Mouse (Mus musculus): ENCODE measurements around the gene Ocln. TPM values are rescaled to one million over a fixed set of nuclear protein-coding genes. Genes with fewer than 3 reads are reported as not detected.

The Ocln gene
- polyA plus RNA-seq, 1 experiment from 2014 or later, result 3.7 TPM

DNA sequence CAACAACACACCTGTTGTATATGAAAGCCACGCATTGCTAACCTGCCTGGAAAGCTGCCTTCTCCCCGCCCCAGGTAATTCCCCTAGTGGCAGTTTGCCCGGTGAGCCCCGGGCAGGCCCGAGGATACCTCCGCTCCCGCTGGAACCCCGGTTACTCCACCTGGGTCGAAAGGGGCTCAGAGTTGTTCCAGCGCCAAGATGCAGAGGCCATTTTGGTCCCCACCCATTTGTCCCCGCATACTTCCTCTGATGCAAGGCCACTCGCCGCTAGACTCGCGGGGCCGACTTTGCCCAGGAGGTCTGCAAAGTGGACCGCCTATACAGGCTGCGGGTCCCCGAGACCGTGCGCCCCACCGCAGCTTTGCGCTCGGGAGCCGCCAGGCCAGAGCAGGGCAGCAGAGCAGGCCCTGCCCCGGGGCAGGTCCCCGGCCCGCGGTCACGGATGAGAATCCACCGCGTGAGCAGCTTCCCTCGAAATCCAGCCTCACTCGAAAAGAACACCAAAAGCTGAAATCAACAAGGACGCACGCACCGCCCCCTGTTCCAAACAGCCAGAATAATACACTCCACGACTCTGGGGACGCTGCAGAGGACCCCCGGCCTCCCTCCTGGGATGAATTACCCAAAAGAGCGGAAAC, 1.0 kb downstream of the Ocln start:
- peaks cover 13% of the 10 kb centered on the region; the same call in 1 of the 2 replicates for H3K4me1 ChIP-seq (ENCODE audit: control insufficient read depth, insufficient read depth, low read length)
- peak overlapping the region; percentile 48 for H3K9ac ChIP-seq (replicated peaks; ENCODE audit: low read depth, low read length)
- peaks cover 39% of the 10 kb centered on the region for H3K27me3 ChIP-seq (ENCODE audit: control insufficient read depth, insufficient read depth, low read length)
- peak; percentile 34; the same call in 1 of the 2 replicates for ATAC-seq (ENCODE audit: low read depth)
- H3K9me3 ChIP-seq (ENCODE audit: control insufficient read depth, low read length), result no peaks in the 10 kb centered on the region
- WGBS, result under 1% methylated on average over 41 of the region's 41 CpGs
- H3K4me3 ChIP-seq (ENCODE audit: low read depth, low read length), result peak overlapping the region; percentile 63
- no peak overlapping the region for H3K27ac ChIP-seq (ENCODE audit: low read depth, low read length)
- H3K4me2 ChIP-seq (ENCODE audit: low read depth, low read length), result peak overlapping the region; percentile 99
- H3K36me3 ChIP-seq (ENCODE audit: control insufficient read depth, insufficient read depth, low read length), result no peaks in the 10 kb centered on the region

GRCm38 (mm10) chr13:100547269-100547668, 5.2 kb downstream of the Ocln start:
- Histone ChIP-seq H3K36me3 (ENCODE audit: control insufficient read depth, insufficient read depth, low read length) (no peaks in the 10 kb centered on the region), H3K4me1 (ENCODE audit: control insufficient read depth, insufficient read depth, low read length) (0 out of 2 replicates have a peak, but pooled peaks cover 7% of the 10 kb centered on the region), H3K27me3 (ENCODE audit: control insufficient read depth, insufficient read depth, low read length) (peaks cover 21% of the 10 kb centered on the region), H3K9me3 (ENCODE audit: control insufficient read depth, low read length) (no peaks in the 10 kb centered on the region), H3K4me2 (ENCODE audit: low read depth, low read length) (no peak overlapping the region), H3K9ac (replicated peaks; ENCODE audit: low read depth, low read length) (no peak overlapping the region), H3K4me3 (ENCODE audit: low read depth, low read length) (no peak overlapping the region), H3K27ac (ENCODE audit: low read depth, low read length) (no peak overlapping the region)
- no peak for ATAC-seq (ENCODE audit: low read depth)
- whole genome bisulfite sequencing, result 84% methylated on average over 5 of the region's 5 CpGs

DNA sequence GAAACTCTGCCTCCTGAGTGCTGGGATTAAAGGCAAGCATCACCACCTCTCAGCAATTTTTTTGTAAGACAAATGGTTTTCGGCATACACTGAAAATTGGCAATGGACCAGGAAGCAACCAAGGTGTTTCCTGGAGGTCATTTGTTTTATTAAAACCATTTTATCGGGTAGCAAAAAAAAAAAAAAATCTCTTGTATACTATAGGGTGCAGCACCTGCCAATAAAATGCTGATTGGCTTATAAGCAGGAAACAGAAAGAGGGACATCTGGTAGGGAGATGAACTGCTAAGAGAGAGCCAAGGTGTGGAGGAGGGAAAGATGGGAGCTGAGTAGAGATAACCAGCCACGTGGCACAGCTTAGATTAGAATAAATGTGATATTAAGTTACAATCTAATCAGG, 7.0 kb downstream of the Ocln start:
- Histone ChIP-seq H3K4me1 (ENCODE audit: control insufficient read depth, insufficient read depth, low read length) (no peaks in the 10 kb centered on the region), H3K4me2 (ENCODE audit: low read depth, low read length) (no peak overlapping the region), H3K36me3 (ENCODE audit: control insufficient read depth, insufficient read depth, low read length) (no peaks in the 10 kb centered on the region), H3K27me3 (ENCODE audit: control insufficient read depth, insufficient read depth, low read length) (peaks cover 5% of the 10 kb centered on the region), H3K9ac (replicated peaks; ENCODE audit: low read depth, low read length) (no peak overlapping the region), H3K9me3 (ENCODE audit: control insufficient read depth, low read length) (no peaks in the 10 kb centered on the region), H3K4me3 (ENCODE audit: low read depth, low read length) (no peak overlapping the region), H3K27ac (ENCODE audit: low read depth, low read length) (no peak overlapping the region)
- WGBS, result 74% methylated on average over 3 of the region's 3 CpGs
- no peak for ATAC-seq (ENCODE audit: low read depth)

- ATAC-seq (ENCODE audit: low read depth), result no peak
- Histone ChIP-seq H3K9ac (replicated peaks; ENCODE audit: low read depth, low read length) (no peak overlapping the region), H3K27me3 (ENCODE audit: control insufficient read depth, insufficient read depth, low read length) (no peaks in the 10 kb centered on the region), H3K9me3 (ENCODE audit: control insufficient read depth, low read length) (no peaks in the 10 kb centered on the region), H3K4me2 (ENCODE audit: low read depth, low read length) (no peak overlapping the region), H3K4me3 (ENCODE audit: low read depth, low read length) (no peak overlapping the region), H3K27ac (ENCODE audit: low read depth, low read length) (no peak overlapping the region), H3K36me3 (ENCODE audit: control insufficient read depth, insufficient read depth, low read length) (no peaks in the 10 kb centered on the region), H3K4me1 (ENCODE audit: control insufficient read depth, insufficient read depth, low read length) (no peaks in the 10 kb centered on the region)
- WGBS, result 79% methylated on average over 4 of the region's 4 CpGs
Measured at GRCm38 (mm10) chr13:100544220-100544662, 8.3 kb downstream of the Ocln start.

DNA sequence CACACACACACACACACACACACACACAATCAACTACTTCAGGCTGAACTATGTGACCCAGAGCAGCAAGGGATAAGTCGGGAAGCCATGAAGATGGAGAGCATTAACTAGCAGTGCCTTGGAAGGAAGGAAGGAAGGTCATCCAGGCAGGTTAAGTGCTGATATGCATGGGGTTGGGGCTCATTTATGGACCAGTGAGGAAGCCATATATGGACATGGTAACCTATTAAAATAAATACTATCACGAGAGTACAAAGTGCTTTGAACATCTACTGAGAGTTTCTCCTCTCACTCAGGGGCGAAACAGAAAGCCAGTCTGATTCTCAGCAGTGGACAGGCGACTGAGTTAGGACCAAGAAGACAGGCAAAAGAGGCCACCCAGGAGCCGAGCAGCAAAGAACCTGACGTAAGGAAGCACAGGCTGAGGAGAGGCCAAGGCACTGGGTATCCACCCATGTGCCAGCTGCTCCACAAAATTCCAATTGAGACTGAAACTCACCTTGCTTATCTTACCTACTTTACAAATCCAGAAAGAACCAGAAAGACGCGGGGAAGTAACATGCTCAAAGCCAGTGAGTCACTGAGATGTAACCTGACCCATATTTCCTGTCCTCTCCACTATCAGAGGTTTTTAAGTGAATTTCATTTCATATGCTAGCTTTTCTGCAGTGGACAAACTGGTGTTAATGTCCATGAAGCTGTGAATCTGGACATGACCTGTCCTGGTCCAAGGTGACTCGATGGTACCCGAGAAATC, 9.3 kb downstream of the Ocln start:
- Histone ChIP-seq H3K4me2 (ENCODE audit: low read depth, low read length) (no peak overlapping the region), H3K27me3 (ENCODE audit: control insufficient read depth, insufficient read depth, low read length) (no peaks in the 10 kb centered on the region), H3K9me3 (ENCODE audit: control insufficient read depth, low read length) (no peaks in the 10 kb centered on the region), H3K4me1 (ENCODE audit: control insufficient read depth, insufficient read depth, low read length) (no peaks in the 10 kb centered on the region), H3K36me3 (ENCODE audit: control insufficient read depth, insufficient read depth, low read length) (no peaks in the 10 kb centered on the region), H3K9ac (replicated peaks; ENCODE audit: low read depth, low read length) (no peak overlapping the region), H3K4me3 (ENCODE audit: low read depth, low read length) (no peak overlapping the region), H3K27ac (ENCODE audit: low read depth, low read length) (no peak overlapping the region)
- no peak for ATAC-seq (ENCODE audit: low read depth)
- 82% methylated on average over 10 of the region's 10 CpGs for WGBS

- Histone ChIP-seq H3K4me3 (ENCODE audit: low read depth, low read length) (no peak overlapping the region), H3K4me2 (ENCODE audit: low read depth, low read length) (no peak overlapping the region), H3K36me3 (ENCODE audit: control insufficient read depth, insufficient read depth, low read length) (no peaks in the 10 kb centered on the region), H3K9ac (replicated peaks; ENCODE audit: low read depth, low read length) (no peak overlapping the region), H3K27ac (ENCODE audit: low read depth, low read length) (no peak overlapping the region), H3K27me3 (ENCODE audit: control insufficient read depth, insufficient read depth, low read length) (no peaks in the 10 kb centered on the region), H3K4me1 (ENCODE audit: control insufficient read depth, insufficient read depth, low read length) (no peaks in the 10 kb centered on the region), H3K9me3 (ENCODE audit: control insufficient read depth, low read length) (no peaks in the 10 kb centered on the region)
- no peak for ATAC-seq (ENCODE audit: low read depth)
- whole genome bisulfite sequencing, result 90% methylated on average over 3 of the region's 3 CpGs
Measured at GRCm38 (mm10) chr13:100536149-100536548, 16.4 kb downstream of the Ocln start.

- H3K9me3 ChIP-seq (ENCODE audit: control insufficient read depth, low read length), result no peaks in the 10 kb centered on the region
- H3K9ac ChIP-seq (replicated peaks; ENCODE audit: low read depth, low read length), result no peak overlapping the region
- no peak overlapping the region for H3K4me3 ChIP-seq (ENCODE audit: low read depth, low read length)
- no peak overlapping the region for H3K4me2 ChIP-seq (ENCODE audit: low read depth, low read length)
- WGBS, result 69% methylated on average over 6 of the region's 6 CpGs
- no peaks in the 10 kb centered on the region for H3K4me1 ChIP-seq (ENCODE audit: control insufficient read depth, insufficient read depth, low read length)
- no peaks in the 10 kb centered on the region for H3K27me3 ChIP-seq (ENCODE audit: control insufficient read depth, insufficient read depth, low read length)
- H3K36me3 ChIP-seq (ENCODE audit: control insufficient read depth, insufficient read depth, low read length), result no peaks in the 10 kb centered on the region
- no peak overlapping the region for H3K27ac ChIP-seq (ENCODE audit: low read depth, low read length)
- ATAC-seq (ENCODE audit: low read depth), result no peak
Measured at GRCm38 (mm10) chr13:100532788-100533365, 19.6 kb downstream of the Ocln start.

GRCm38 (mm10) chr13:100526649-100527038, 25.9 kb downstream of the Ocln start:
- H3K4me2 ChIP-seq (ENCODE audit: low read depth, low read length), result no peak overlapping the region
- H3K9ac ChIP-seq (replicated peaks; ENCODE audit: low read depth, low read length), result no peak overlapping the region
- no peaks in the 10 kb centered on the region for H3K36me3 ChIP-seq (ENCODE audit: control insufficient read depth, insufficient read depth, low read length)
- no peak for ATAC-seq (ENCODE audit: low read depth)
- no peak overlapping the region for H3K4me3 ChIP-seq (ENCODE audit: low read depth, low read length)
- no peaks in the 10 kb centered on the region for H3K27me3 ChIP-seq (ENCODE audit: control insufficient read depth, insufficient read depth, low read length)
- whole genome bisulfite sequencing, result 47% methylated on average over 6 of the region's 6 CpGs
- no peaks in the 10 kb centered on the region for H3K9me3 ChIP-seq (ENCODE audit: control insufficient read depth, low read length)
- no peak overlapping the region for H3K27ac ChIP-seq (ENCODE audit: low read depth, low read length)
- no peaks in the 10 kb centered on the region for H3K4me1 ChIP-seq (ENCODE audit: control insufficient read depth, insufficient read depth, low read length)

All from neural tube, embryonic 14.5 days (tissue).